Mouse (Mus musculus) ES-E14 (cell line): ENCODE results near the gene Chrne.

Source experiments
- CHD2 ChIP-seq: IDR thresholded peaks from 2 replicates; pipeline ENCODE4 v1.6.1; 2014; ENCODE audit warnings: mild to moderate bottlenecking, low read depth, low read length, inconsistent platforms
- HCFC1 ChIP-seq: IDR thresholded peaks from 2 replicates; pipeline ENCODE4 v1.6.1; 2012; ENCODE audit warnings: low read length, inconsistent platforms, borderline replicate concordance; ENCODE audit not compliant: insufficient read depth
- MAFK ChIP-seq: IDR thresholded peaks from 2 replicates; pipeline ENCODE4 v1.6.1; 2014; ENCODE audit warnings: mild to moderate bottlenecking, low read depth, low read length, inconsistent platforms; ENCODE audit not compliant: insufficient read depth
- ZNF384 ChIP-seq: IDR thresholded peaks from 2 replicates; pipeline ENCODE4 v1.6.1; 2012; ENCODE audit warnings: low read depth, low read length, inconsistent platforms

DNA sequence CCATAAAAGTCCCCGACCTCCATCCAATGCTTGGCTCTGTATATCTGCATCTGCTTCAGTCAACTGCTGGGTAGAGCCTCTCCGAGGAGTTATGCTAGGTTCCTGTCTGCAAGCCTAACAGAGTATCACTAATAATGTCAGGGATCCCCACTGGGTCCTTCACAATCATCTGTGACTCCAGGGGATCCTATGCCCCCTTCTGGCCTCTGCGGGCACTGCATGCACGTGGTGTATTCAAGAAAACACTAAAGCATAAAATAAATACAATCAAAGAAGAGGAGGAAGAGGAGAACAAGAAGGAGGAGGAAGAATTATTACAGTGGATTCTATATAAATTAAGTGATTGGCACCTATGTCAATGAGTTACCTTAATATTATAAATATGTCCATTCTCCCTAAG lies 6.5 kb upstream of the Chrne start:
- TF ChIP-seq ZNF384, result no peak
- no peak for TF ChIP-seq HCFC1
- no peak for TF ChIP-seq MAFK
- no peak for TF ChIP-seq CHD2
